Mouse (Mus musculus) ES-E14 (cell line): ENCODE results near the gene Kirrel3. TPM values are rescaled to one million over a fixed set of nuclear protein-coding genes. Genes with fewer than 3 reads are reported as not detected.
A peak's percentile ranks its signal among the peaks of the same experiment; 100 is the strongest.

Source experiments
- DNase-seq: peaks from one replicate; pipeline ENCODE4 v3.0.0-alpha.2; 2013; ENCODE audit warnings: low read depth, low spot score
- H3K27ac ChIP-seq: 2 replicates; pipeline ENCODE4 v1.5.1; 2012; ENCODE audit warnings: low read depth, mild to moderate bottlenecking, low read length, moderate library complexity, mixed read lengths; ENCODE audit not compliant: poor library complexity, insufficient read depth, severe bottlenecking
- H3K36me3 ChIP-seq: 2 replicates; pipeline ENCODE4 v1.6.1; 2012; ENCODE audit warnings: mild to moderate bottlenecking, low read length, moderate library complexity, mixed read lengths; ENCODE audit not compliant: control insufficient read depth, poor library complexity, insufficient read depth, severe bottlenecking
- H3K4me1 ChIP-seq, 2 experiments: fragments of 150-350 bp in 1 of 2; sonication (generic) in 1 of 2; 2 replicates each; pipeline ENCODE4 v1.6.1; 2012; ENCODE audit warnings: low read length in 2 of 2, mild to moderate bottlenecking in 1 of 2, mixed read lengths in 1 of 2; ENCODE audit not compliant: control insufficient read depth in 2 of 2, insufficient read depth in 2 of 2, poor library complexity in 1 of 2
- H3K4me3 ChIP-seq, 2 experiments: fragments of 150-350 bp in 1 of 2; sonication (generic) in 1 of 2; 2 replicates each; pipeline ENCODE4 v1.5.1; 2012; ENCODE audit warnings: low read length in 2 of 2, low read depth in 1 of 2, mild to moderate bottlenecking in 1 of 2, mixed read lengths in 1 of 2; ENCODE audit not compliant: insufficient read depth in 1 of 2, poor library complexity in 1 of 2, severe bottlenecking in 1 of 2
- H3K9ac ChIP-seq: 2 replicates; pipeline ENCODE4 v1.6.1; 2012; ENCODE audit warnings: low read depth, mild to moderate bottlenecking, low read length, mixed read lengths; ENCODE audit not compliant: poor library complexity, insufficient read depth, severe bottlenecking
- H3K9me3 ChIP-seq: fragments of 150-350 bp; sonication (generic); 2 replicates; pipeline ENCODE4 v1.6.1; 2012; ENCODE audit warnings: low read depth, mild to moderate bottlenecking, low read length; ENCODE audit not compliant: control insufficient read depth, insufficient read depth
- CHD2 ChIP-seq: IDR thresholded peaks from 2 replicates; pipeline ENCODE4 v1.6.1; 2014; ENCODE audit warnings: mild to moderate bottlenecking, low read depth, low read length, inconsistent platforms
- HCFC1 ChIP-seq: IDR thresholded peaks from 2 replicates; pipeline ENCODE4 v1.6.1; 2012; ENCODE audit warnings: low read length, inconsistent platforms, borderline replicate concordance; ENCODE audit not compliant: insufficient read depth
- MAFK ChIP-seq: IDR thresholded peaks from 2 replicates; pipeline ENCODE4 v1.6.1; 2014; ENCODE audit warnings: mild to moderate bottlenecking, low read depth, low read length, inconsistent platforms; ENCODE audit not compliant: insufficient read depth
- ZC3H11A ChIP-seq: IDR thresholded peaks from 2 replicates; pipeline ENCODE4 v1.6.1; 2012; ENCODE audit warnings: low read depth, mild to moderate bottlenecking, inconsistent platforms, low read length, borderline replicate concordance
- ZNF384 ChIP-seq: IDR thresholded peaks from 2 replicates; pipeline ENCODE4 v1.6.1; 2012; ENCODE audit warnings: low read depth, low read length, inconsistent platforms
- in situ Hi-C, 2 experiments: fragments of 600-800 bp; cut with MboI; formaldehyde crosslinking; loops; one replicate each; pipeline ENCODE4 v1.15.1; 2025; ENCODE audit warnings: low sequenced_read_pairs in 2 of 2, inconsistent platforms in 1 of 2; ENCODE audit not compliant: unreplicated experiment in 2 of 2
- total RNA-seq: library from RNA; depleted of rRNA; stranded (reverse); fragments of 300-350 nt; gene quantifications from 2 replicates; pipeline ENCODE4 v1.2.3, GENCODE M21; 2012

Gene Kirrel3
- total RNA-seq, 1 experiment = 0.67 TPM

- H3K36me3 ChIP-seq = no peaks in the 10 kb centered on the region
- DNase-seq = no peak
- peak overlapping the region; percentile 38 to 71 for H3K4me3 ChIP-seq
- in situ Hi-C loops = loop anchor here in 1 of 2 experiments (25.0 kb wide), 1 partner anchor 163 kb away; no protein-coding TSS in a partner anchor
- peaks cover 0 to 6% of the 10 kb centered on the region in 2 experiments; a peak in 2 of 4 replicates for H3K4me1 ChIP-seq
- no peaks in the 10 kb centered on the region for H3K9me3 ChIP-seq
- H3K9ac ChIP-seq = no peak overlapping the region; the same call in 1 of the 2 replicates
- H3K27ac ChIP-seq = no peak overlapping the region
- TF ChIP-seq HCFC1 (no peak), ZC3H11A (no peak), MAFK (no peak), CHD2 (no peak), ZNF384 (no peak)
These were observed 539.1 kb downstream of the Kirrel3 start for GRCm38 (mm10) chr9:35024591-35025496.

- H3K27ac ChIP-seq = no peak overlapping the region
- in situ Hi-C loops = no loop called here
- H3K4me3 ChIP-seq = no peak overlapping the region
- H3K36me3 ChIP-seq = no peaks in the 10 kb centered on the region
- no peak for TF ChIP-seq ZNF384
- TF ChIP-seq HCFC1 = no peak
- no peak for TF ChIP-seq ZC3H11A
- no peak for TF ChIP-seq CHD2
- TF ChIP-seq MAFK = no peak
- no peak for DNase-seq
- peaks cover 0 to 6% of the 10 kb centered on the region in 2 experiments; a peak in 2 of 4 replicates for H3K4me1 ChIP-seq
- H3K9me3 ChIP-seq = no peaks in the 10 kb centered on the region
- H3K9ac ChIP-seq = no peak overlapping the region
These were observed 540.6 kb downstream of the Kirrel3 start for GRCm38 (mm10) chr9:35026311-35026710.

- in situ Hi-C loops = no loop called here
- H3K9ac ChIP-seq = no peak overlapping the region
- no peak overlapping the region for H3K27ac ChIP-seq
- H3K4me1 ChIP-seq = peaks cover 0 to 6% of the 10 kb centered on the region in 2 experiments; a peak in 2 of 4 replicates
- DNase-seq = no peak
- H3K4me3 ChIP-seq = no peak overlapping the region
- no peaks in the 10 kb centered on the region for H3K36me3 ChIP-seq
- TF ChIP-seq CHD2 (no peak), HCFC1 (no peak), MAFK (no peak), ZNF384 (no peak)
- H3K9me3 ChIP-seq = no peaks in the 10 kb centered on the region
These were observed 541.2 kb downstream of the Kirrel3 start for GRCm38 (mm10) chr9:35026897-35027311.

- no peak overlapping the region for H3K27ac ChIP-seq
- no peak overlapping the region for H3K9ac ChIP-seq
- DNase-seq = no peak
These were observed 541.8 kb downstream of the Kirrel3 start for GRCm38 (mm10) chr9:35027382-35027997.

More at GRCm38 (mm10) chr9:35027382-35027997, 541.8 kb downstream of the Kirrel3 start:
- in situ Hi-C loops = no loop called here
- Histone ChIP-seq H3K4me1 (peaks cover 0 to 6% of the 10 kb centered on the region in 2 experiments; a peak in 2 of 4 replicates), H3K36me3 (no peaks in the 10 kb centered on the region), H3K9me3 (no peaks in the 10 kb centered on the region), H3K4me3 (no peak overlapping the region)
- TF ChIP-seq CHD2 = no peak
- TF ChIP-seq ZNF384 = no peak
- TF ChIP-seq HCFC1 = no peak
- TF ChIP-seq MAFK = no peak
- no peak for TF ChIP-seq ZC3H11A
